Mouse (Mus musculus): ENCODE data around the gene Olfr1420. TPM values are rescaled to one million over a fixed set of nuclear protein-coding genes. Genes with fewer than 3 reads are reported as not detected.
"Not testable (repeated sequence)": the region's sequence is repeated elsewhere in the genome, so short reads cannot be mapped to it uniquely, and the experiment has no call there.

Gene Olfr1420
- polyA plus RNA-seq, 1 experiment from 2014 or later = 0.24 TPM

GRCm38 (mm10) chr19:11928025-11928748 is 41.8 kb downstream of the Olfr1420 start:
- peaks cover 89% of the 10 kb centered on the region for H3K36me3 ChIP-seq (ENCODE audit: control insufficient read depth, insufficient read depth, low read length)
- H3K4me3 ChIP-seq (ENCODE audit: low read length) = no peak overlapping the region
- no peak overlapping the region for H3K9ac ChIP-seq (ENCODE audit: low read depth, low read length)
- no peak for ATAC-seq (ENCODE audit: low FRiP score, low TSS enrichment)
- WGBS = 91% methylated on average over 4 of the region's 4 CpGs
- H3K4me2 ChIP-seq (replicated peaks; ENCODE audit: low read depth, low read length) = no peak overlapping the region
- H3K4me1 ChIP-seq (ENCODE audit: control insufficient read depth, insufficient read depth, low read length) = no peaks in the 10 kb centered on the region
- no peak overlapping the region for H3K27ac ChIP-seq (ENCODE audit: low read depth, low read length)
- no peaks in the 10 kb centered on the region for H3K9me3 ChIP-seq (ENCODE audit: control insufficient read depth, low read length)
- no peaks in the 10 kb centered on the region for H3K27me3 ChIP-seq (ENCODE audit: control insufficient read depth, insufficient read depth, low read length)

- peaks cover 36% of the 10 kb centered on the region for H3K36me3 ChIP-seq (ENCODE audit: control insufficient read depth, insufficient read depth, low read length)
- ATAC-seq (ENCODE audit: low FRiP score, low TSS enrichment); H3K4me1 ChIP-seq (ENCODE audit: control insufficient read depth, insufficient read depth, low read length); H3K27ac ChIP-seq (ENCODE audit: low read depth, low read length); H3K4me2 ChIP-seq (replicated peaks; ENCODE audit: low read depth, low read length); H3K9ac ChIP-seq (ENCODE audit: low read depth, low read length); H3K9me3 ChIP-seq (ENCODE audit: control insufficient read depth, low read length); H3K4me3 ChIP-seq (ENCODE audit: low read length); H3K27me3 ChIP-seq (ENCODE audit: control insufficient read depth, insufficient read depth, low read length): not testable (repeated sequence)
- 92% methylated on average over 9 of the region's 9 CpGs for WGBS
Measured at GRCm38 (mm10) chr19:11946460-11946859, 60.1 kb downstream of the Olfr1420 start.

Small RNA genes within 50 kb of the gene (microRNA-seq; reads per million reads assigned to microRNA genes)
- gene Mir6994 = 6.5 reads per million, percentile 23 among the genes with 10 or more reads in this experiment

Other genes starting within 250 kb of the Olfr1420 start
- not detected in 2 replicates for gene Ms4a3, start 245.7 kb upstream of the Olfr1420 start, polyA plus RNA-seq (2014; fragmentation: Nextera tagmentation; extraction: Ambion mirVana)
- gene Oosp2, start 226.0 kb upstream of the Olfr1420 start, polyA plus RNA-seq (2014; fragmentation: Nextera tagmentation; extraction: Ambion mirVana) = not detected in 2 replicates
- not detected in 2 replicates for gene Oosp1, start 195.4 kb upstream of the Olfr1420 start, polyA plus RNA-seq (2014; fragmentation: Nextera tagmentation; extraction: Ambion mirVana)
- gene Oosp3, start 189.5 kb upstream of the Olfr1420 start, polyA plus RNA-seq (2014; fragmentation: Nextera tagmentation; extraction: Ambion mirVana) = not detected in 2 replicates
- not detected in 2 replicates for gene Gif, start 139.0 kb upstream of the Olfr1420 start, polyA plus RNA-seq (2014; fragmentation: Nextera tagmentation; extraction: Ambion mirVana)
- 59.8 and 64.9 TPM in 2 replicates for gene Mrpl16, start 116.2 kb upstream of the Olfr1420 start, polyA plus RNA-seq (2014; fragmentation: Nextera tagmentation; extraction: Ambion mirVana)
- 19.8 and 20.9 TPM in 2 replicates for gene Stx3, start 67.2 kb upstream of the Olfr1420 start, polyA plus RNA-seq (2014; fragmentation: Nextera tagmentation; extraction: Ambion mirVana)
- 0.12 TPM in 1 of 2 replicates, not detected in the other for gene Olfr1417, start 47.3 kb upstream of the Olfr1420 start, polyA plus RNA-seq (2014; fragmentation: Nextera tagmentation; extraction: Ambion mirVana)
- gene Olfr1418, start 25.5 kb upstream of the Olfr1420 start, polyA plus RNA-seq (2014; fragmentation: Nextera tagmentation; extraction: Ambion mirVana) = not detected in 2 replicates
- not detected in 2 replicates for gene Olfr1419, start 11.5 kb upstream of the Olfr1420 start, polyA plus RNA-seq (2014; fragmentation: Nextera tagmentation; extraction: Ambion mirVana)
- gene Patl1, start 25.8 kb downstream of the Olfr1420 start, polyA plus RNA-seq (2014; fragmentation: Nextera tagmentation; extraction: Ambion mirVana) = 15.8 and 23.6 TPM in 2 replicates
- gene Osbp, start 79.4 kb downstream of the Olfr1420 start, polyA plus RNA-seq (2014; fragmentation: Nextera tagmentation; extraction: Ambion mirVana) = 7.5 and 9.4 TPM in 2 replicates
- not detected in 2 replicates for gene Olfr1423, start 154.8 kb downstream of the Olfr1420 start, polyA plus RNA-seq (2014; fragmentation: Nextera tagmentation; extraction: Ambion mirVana)
- gene Olfr1424, start 176.1 kb downstream of the Olfr1420 start, polyA plus RNA-seq (2014; fragmentation: Nextera tagmentation; extraction: Ambion mirVana) = not detected in 2 replicates
- gene Olfr1425, start 191.2 kb downstream of the Olfr1420 start, polyA plus RNA-seq (2014; fragmentation: Nextera tagmentation; extraction: Ambion mirVana) = not detected in 2 replicates
- not detected in 2 replicates for gene Olfr1426, start 205.4 kb downstream of the Olfr1420 start, polyA plus RNA-seq (2014; fragmentation: Nextera tagmentation; extraction: Ambion mirVana)
- gene Olfr1427, start 216.8 kb downstream of the Olfr1420 start, polyA plus RNA-seq (2014; fragmentation: Nextera tagmentation; extraction: Ambion mirVana) = not detected in 2 replicates
- not detected in 2 replicates for gene Olfr1428, start 229.3 kb downstream of the Olfr1420 start, polyA plus RNA-seq (2014; fragmentation: Nextera tagmentation; extraction: Ambion mirVana)
- not detected in 2 replicates for gene Olfr76, start 236.6 kb downstream of the Olfr1420 start, polyA plus RNA-seq (2014; fragmentation: Nextera tagmentation; extraction: Ambion mirVana)

All from kidney, embryonic 14.5 days (tissue).